Mouse (Mus musculus) inflammation-experienced regulatory T-cells, adult 16 weeks (primary cell): ENCODE measurements around the gene Palmd. TPM values are rescaled to one million over a fixed set of nuclear protein-coding genes. Genes with fewer than 3 reads are reported as not detected.

Source experiments
- polyA plus RNA-seq: library from polyadenylated mRNA; unstranded; fragments of 100-300 nt; shearing (Covaris generic); gene quantifications from one replicate; pipeline ENCODE4 v1.2.1, GENCODE M21; 2017

Palmd gene
- polyA plus RNA-seq, result not detected

GRCm38 (mm10) chr3:116968540-116968997 lies at the start of gene Palmd:
Gene Palmd (minus strand): TSS chr3:116968987.

DNA sequence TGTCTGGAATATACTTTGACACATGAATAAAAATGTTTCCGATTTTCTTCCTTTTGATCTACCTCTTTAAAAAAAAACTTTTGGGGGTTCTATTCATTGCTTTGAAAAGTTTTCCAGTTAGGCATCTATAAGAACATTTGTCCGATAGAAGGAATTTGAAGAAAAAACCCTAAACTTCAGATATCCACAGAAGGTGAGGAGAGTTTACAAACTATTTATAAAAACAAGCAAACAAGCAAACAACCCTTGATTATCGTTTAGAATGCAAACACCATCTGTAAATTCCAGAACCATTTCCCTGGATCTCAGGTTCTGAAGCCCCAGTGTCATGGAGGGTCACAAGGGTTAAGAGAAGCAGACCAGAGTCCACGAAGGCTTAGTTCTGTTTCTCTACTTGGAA lies 820 bp downstream of the Palmd start, which contains the start of gene 4930455H04Rik:
Gene 4930455H04Rik, plus strand, starts transcription at position 301 of the 400 bp plus-strand sequence.

Other genes starting within 250 kb of the Palmd start
- gene Agl, start 160.8 kb downstream of the Palmd start, polyA plus RNA-seq, result 6.3 TPM
- 25.3 TPM for gene Frrs1, start 109.5 kb downstream of the Palmd start, polyA plus RNA-seq
- not detected for gene 4930455H04Rik, start 720 bp downstream of the Palmd start, polyA plus RNA-seq